Mouse (Mus musculus) megakaryocyte, embryonic 14.5 days (primary cell): ENCODE data around the gene Foxk1. TPM values are rescaled to one million over a fixed set of nuclear protein-coding genes. Genes with fewer than 3 reads are reported as not detected.

ENCODE experiments used
- H3K27me3 ChIP-seq: replicated peaks from 2 replicates; pipeline ENCODE3; 2012; ENCODE audit warnings: inconsistent platforms
- H3K36me3 ChIP-seq: replicated peaks from 2 replicates; pipeline ENCODE3; 2012; ENCODE audit warnings: low read length, inconsistent platforms, mixed read lengths
- H3K4me1 ChIP-seq: 2 replicates; pipeline ENCODE4 v1.6.1; 2012; ENCODE audit warnings: inconsistent platforms
- H3K4me3 ChIP-seq: replicated peaks from 2 replicates; pipeline ENCODE3; 2012; ENCODE audit warnings: moderate library complexity, mild to moderate bottlenecking, inconsistent platforms
- H3K9me3 ChIP-seq: 2 replicates; pipeline ENCODE4 v1.6.1; 2012; ENCODE audit warnings: inconsistent platforms
- FLI1 ChIP-seq: IDR thresholded peaks from 2 replicates; pipeline ENCODE4 v1.6.1; 2012; ENCODE audit warnings: low read length, inconsistent platforms, mixed read lengths
- GATA1 ChIP-seq: IDR thresholded peaks from 3 replicates; pipeline ENCODE4 v1.6.1; 2012; ENCODE audit warnings: mixed read lengths, low read length, inconsistent platforms, borderline replicate concordance
- polyA plus RNA-seq: library from polyadenylated mRNA; stranded (reverse); fragments of >175 nt; gene quantifications from 2 replicates; pipeline ENCODE4 v1.2.3, GENCODE M21; 2012; ENCODE audit warnings: low replicate concordance; ENCODE audit not compliant: insufficient read depth

Gene Foxk1
- polyA plus RNA-seq, 1 experiment = 13.3 TPM

DNA sequence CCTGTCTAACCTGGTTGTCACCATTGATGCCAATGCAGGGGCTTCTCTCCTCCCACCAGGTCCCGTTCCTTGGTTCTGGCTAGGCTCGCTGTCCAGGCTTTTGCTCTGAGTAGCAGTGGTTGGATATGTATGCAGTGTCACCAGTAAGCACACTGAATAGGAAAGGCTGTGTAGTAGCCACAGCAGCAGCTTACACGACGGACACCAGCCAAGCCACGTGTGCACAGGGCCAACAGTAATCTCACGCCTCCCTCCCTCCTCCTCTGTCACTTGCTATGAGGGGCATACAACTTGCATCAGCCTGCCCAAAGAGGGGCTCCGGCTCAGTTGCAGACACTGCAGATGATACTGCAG is 108.7 kb downstream of the Foxk1 start:
- no peaks in the 10 kb centered on the region for H3K36me3 ChIP-seq
- H3K27me3 ChIP-seq = peaks cover 76% of the 10 kb centered on the region
- peaks cover 32% of the 10 kb centered on the region for H3K4me1 ChIP-seq
- H3K9me3 ChIP-seq = no peaks in the 10 kb centered on the region
- TF ChIP-seq GATA1 = no peak
- TF ChIP-seq FLI1 = no peak
- H3K4me3 ChIP-seq = peak overlapping the region; percentile 47

Other genes with a start within 250 kb of the Foxk1 start
- gene Ap5z1, start 62.4 kb downstream of the Foxk1 start, polyA plus RNA-seq = 26.2 and 36.4 TPM in 2 replicates
- not detected in 2 replicates for gene Papolb, start 128.6 kb downstream of the Foxk1 start, polyA plus RNA-seq
- gene Radil, start 149.6 kb downstream of the Foxk1 start, polyA plus RNA-seq = 1.9 TPM in 1 of 2 replicates, not detected in the other
- not detected in 2 replicates for gene Mmd2, start 207.3 kb downstream of the Foxk1 start, polyA plus RNA-seq
- gene Wipi2, start 226.2 kb downstream of the Foxk1 start, polyA plus RNA-seq = 3.2 and 4.7 TPM in 2 replicates